Comparison of ENCODE assay signal across 8 mouse cellular contexts in the genomic region with DNA sequence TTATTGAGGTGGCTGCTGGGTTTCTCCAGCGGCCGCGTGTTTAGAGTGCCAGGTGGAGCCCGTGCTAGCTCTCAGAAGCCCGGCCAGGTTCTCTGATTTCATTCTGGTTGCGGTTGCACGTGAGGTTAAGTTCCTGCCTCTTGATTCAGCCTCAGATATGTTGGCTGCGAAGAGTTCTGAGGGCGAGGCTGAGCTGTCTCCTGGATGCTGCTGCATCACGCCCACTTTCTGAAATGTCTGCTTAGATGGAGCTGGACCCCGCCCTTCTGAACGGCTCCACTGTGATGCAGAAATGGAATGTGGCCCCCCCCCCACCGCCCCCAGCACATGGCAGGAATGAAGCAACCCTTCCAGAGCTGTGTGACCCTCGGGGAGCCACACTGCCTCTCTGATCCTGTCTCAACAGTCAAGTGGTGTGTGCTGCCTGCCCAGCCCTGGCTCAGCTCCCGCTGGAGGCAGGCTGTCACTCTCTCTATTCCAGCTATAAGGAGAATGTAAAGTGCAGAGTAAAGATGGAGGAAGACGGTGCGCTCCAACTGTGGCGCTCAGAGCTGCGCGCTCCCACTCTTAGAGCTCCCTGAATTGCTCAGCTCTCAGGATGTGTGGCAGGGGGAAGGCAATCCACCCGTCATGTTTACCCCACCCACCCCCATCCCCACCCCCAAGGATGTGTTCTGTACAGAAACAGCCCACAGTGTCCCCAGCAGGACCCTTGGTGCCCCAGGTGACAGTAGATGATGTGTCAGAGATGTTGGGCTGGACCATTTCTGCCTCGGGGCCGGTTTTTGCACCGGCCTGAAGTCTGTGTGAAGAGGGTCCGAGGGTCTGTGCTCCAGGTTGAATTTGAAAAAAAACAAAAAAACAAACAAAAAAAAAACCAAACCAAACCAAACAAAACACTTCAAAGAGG. TPM values are rescaled to one million over a fixed set of nuclear protein-coding genes. Genes with fewer than 3 reads are reported as not detected.
A peak's percentile ranks its signal among the peaks of the same experiment; 100 is the strongest.
DNase-seq lines count a peak whose midpoint lies in the region; ATAC-seq and TF ChIP-seq lines count a peak whose summit lies in the region.

No protein-coding gene starts in this region.

- WGBS in midbrain, embryonic 11.5 days, result 39% methylated on average over 25 of the region's 25 CpGs
- 42% methylated on average over 25 of the region's 25 CpGs for WGBS in midbrain, postnatal 0 days
- WGBS in forebrain, embryonic 13.5 days, result 43% methylated on average over 25 of the region's 25 CpGs
- 43% methylated on average over 25 of the region's 25 CpGs for WGBS in neural tube, embryonic 12.5 days

- no peaks in the 10 kb centered on the region for H3K9me3 ChIP-seq in midbrain, embryonic 11.5 days (ENCODE audit: control insufficient read depth, low read length)
- H3K9me3 ChIP-seq in midbrain, postnatal 0 days (ENCODE audit: low read length), result no peaks in the 10 kb centered on the region
- H3K9me3 ChIP-seq in forebrain, embryonic 13.5 days (replicated peaks), result 0 out of 2 replicates have a peak, but pooled peaks cover 7% of the 10 kb centered on the region
- no peaks in the 10 kb centered on the region; the same call in 1 of the 2 replicates for H3K9me3 ChIP-seq in neural tube, embryonic 12.5 days

- peaks cover 9% of the 10 kb centered on the region; the same call in 1 of the 2 replicates for H3K4me1 ChIP-seq in midbrain, embryonic 11.5 days (ENCODE audit: control insufficient read depth, insufficient read depth, low read length)
- no peaks in the 10 kb centered on the region; the same call in 1 of the 2 replicates for H3K4me1 ChIP-seq in midbrain, postnatal 0 days (ENCODE audit: insufficient read depth, low read length)
- peaks cover 28% of the 10 kb centered on the region for H3K4me1 ChIP-seq in forebrain, embryonic 13.5 days
- H3K4me1 ChIP-seq in neural tube, embryonic 12.5 days, result peaks cover 22% of the 10 kb centered on the region

- DNase-seq in cerebellum, adult 11-12 months, result peak; percentile 66
- DNase-seq in midbrain, embryonic 11.5 days (ENCODE audit: low spot score, missing footprints), result no peak
- no peak for DNase-seq in midbrain, postnatal 0 days (ENCODE audit: low spot score)
- no peak for DNase-seq in spleen, adult 18-20 months

- TF ChIP-seq CTCF in midbrain, postnatal 0 days (IDR thresholded peaks at IDR 0.05), result no peak

- no peak overlapping the region; the same call in 1 of the 2 replicates for H3K9ac ChIP-seq in midbrain, embryonic 11.5 days (ENCODE audit: low read length)
- H3K9ac ChIP-seq in midbrain, postnatal 0 days (replicated peaks; ENCODE audit: low read length, poor library complexity, severe bottlenecking), result no peak overlapping the region
- no peak overlapping the region for H3K9ac ChIP-seq in forebrain, embryonic 13.5 days
- H3K9ac ChIP-seq in neural tube, embryonic 12.5 days, result no peak overlapping the region

- H3K27me3 ChIP-seq in midbrain, embryonic 11.5 days (ENCODE audit: control insufficient read depth, insufficient read depth, low read length), result no peaks in the 10 kb centered on the region
- no peaks in the 10 kb centered on the region for H3K27me3 ChIP-seq in midbrain, postnatal 0 days (ENCODE audit: insufficient read depth, low read length)
- H3K27me3 ChIP-seq in forebrain, embryonic 13.5 days, result no peaks in the 10 kb centered on the region
- 0 out of 2 replicates have a peak, but pooled peaks cover 3% of the 10 kb centered on the region for H3K27me3 ChIP-seq in neural tube, embryonic 12.5 days (replicated peaks)

- H3K36me3 ChIP-seq in midbrain, embryonic 11.5 days (ENCODE audit: control insufficient read depth, insufficient read depth, low read length), result no peaks in the 10 kb centered on the region
- H3K36me3 ChIP-seq in midbrain, postnatal 0 days (ENCODE audit: insufficient read depth, low read length), result no peaks in the 10 kb centered on the region
- no peaks in the 10 kb centered on the region for H3K36me3 ChIP-seq in forebrain, embryonic 13.5 days (ENCODE audit: poor library complexity, severe bottlenecking)
- no peaks in the 10 kb centered on the region for H3K36me3 ChIP-seq in neural tube, embryonic 12.5 days

- no peak overlapping the region for H3K4me3 ChIP-seq in midbrain, embryonic 11.5 days (ENCODE audit: low read depth, low read length)
- no peak overlapping the region for H3K4me3 ChIP-seq in midbrain, postnatal 0 days (ENCODE audit: low read depth, low read length)
- H3K4me3 ChIP-seq in forebrain, embryonic 13.5 days, result no peak overlapping the region
- no peak overlapping the region for H3K4me3 ChIP-seq in neural tube, embryonic 12.5 days

- H3K4me2 ChIP-seq in midbrain, embryonic 11.5 days, result peak overlapping the region; percentile 18; the same call in 1 of the 2 replicates
- H3K4me2 ChIP-seq in midbrain, postnatal 0 days (ENCODE audit: low read depth, low read length, poor library complexity, severe bottlenecking), result no peak overlapping the region
- peak overlapping the region; percentile 47 for H3K4me2 ChIP-seq in forebrain, embryonic 13.5 days
- peak overlapping the region; percentile 44 for H3K4me2 ChIP-seq in neural tube, embryonic 12.5 days (replicated peaks)

- ATAC-seq in cerebellum, adult (ENCODE audit: insufficient number of reproducible peaks, low FRiP score, low TSS enrichment), result no peak
- peak; percentile 71 for ATAC-seq in midbrain, embryonic 11.5 days (ENCODE audit: low FRiP score)
- no peak for ATAC-seq in midbrain, postnatal 0 days (ENCODE audit: low FRiP score)
- ATAC-seq in forebrain, embryonic 13.5 days, result peak; percentile 34
- peak; percentile 46; the same call in 1 of the 2 replicates for ATAC-seq in neural tube, embryonic 12.5 days (ENCODE audit: low FRiP score, low read depth)
- no peak for ATAC-seq in erythroblast, adult 5-6 weeks (replicated peaks; ENCODE audit: low FRiP score, poor library complexity, severe bottlenecking)

- H3K27ac ChIP-seq in midbrain, embryonic 11.5 days (ENCODE audit: low read depth, low read length), result no peak overlapping the region
- H3K27ac ChIP-seq in midbrain, postnatal 0 days (ENCODE audit: low read depth, low read length), result no peak overlapping the region
- peak overlapping the region; percentile 79 for H3K27ac ChIP-seq in forebrain, embryonic 13.5 days
- H3K27ac ChIP-seq in neural tube, embryonic 12.5 days, result no peak overlapping the region

RNA-seq across cellular contexts. Expression of a gene that starts 9.6 kb away (rescaled TPM):
- 0.69 and 1.2 TPM in 2 replicates for polyA plus RNA-seq in midbrain, embryonic 11.5 days (2014; fragmentation: Nextera tagmentation; extraction: Ambion mirVana)
- 3.6 and 4.7 TPM in 2 replicates for total RNA-seq in midbrain, postnatal 0 days (2014; rRNA removed)
- 5.5 and 8.2 TPM in 2 replicates for polyA plus RNA-seq in midbrain, postnatal 0 days (2015; fragmentation: Nextera tagmentation; extraction: Ambion mirVana)
- polyA plus RNA-seq in forebrain, embryonic 13.5 days (2015; fragmentation: Nextera tagmentation; extraction: Ambion mirVana), result 4.5 and 5.2 TPM in 2 replicates
- 1.4 and 1.8 TPM in 2 replicates for polyA plus RNA-seq in neural tube, embryonic 12.5 days (2016; fragmentation: Nextera tagmentation; extraction: Ambion mirVana)
- total RNA-seq in erythroblast, adult 5-6 weeks (2015; ENCODE audit: low replicate concordance), result 4.6 TPM in 1 of 2 replicates, not detected in the other
- 0.56 and 2.6 TPM in 2 replicates for total RNA-seq in erythroblast, adult 5-6 weeks (2017; ENCODE audit: low replicate concordance)

Comparison
In these comparisons a context has a peak if more than half of its experiments do, and no peak if none do; other contexts are left out.
1. ATAC-seq: peak in midbrain, embryonic 11.5 days (single experiment), forebrain, embryonic 13.5 days (single experiment) and neural tube, embryonic 12.5 days (single experiment); none in cerebellum, adult (single experiment), midbrain, postnatal 0 days (single experiment) and erythroblast, adult 5-6 weeks (single experiment).